Mouse (Mus musculus): ENCODE data around the gene Necab2.

Necab2 gene

DNA sequence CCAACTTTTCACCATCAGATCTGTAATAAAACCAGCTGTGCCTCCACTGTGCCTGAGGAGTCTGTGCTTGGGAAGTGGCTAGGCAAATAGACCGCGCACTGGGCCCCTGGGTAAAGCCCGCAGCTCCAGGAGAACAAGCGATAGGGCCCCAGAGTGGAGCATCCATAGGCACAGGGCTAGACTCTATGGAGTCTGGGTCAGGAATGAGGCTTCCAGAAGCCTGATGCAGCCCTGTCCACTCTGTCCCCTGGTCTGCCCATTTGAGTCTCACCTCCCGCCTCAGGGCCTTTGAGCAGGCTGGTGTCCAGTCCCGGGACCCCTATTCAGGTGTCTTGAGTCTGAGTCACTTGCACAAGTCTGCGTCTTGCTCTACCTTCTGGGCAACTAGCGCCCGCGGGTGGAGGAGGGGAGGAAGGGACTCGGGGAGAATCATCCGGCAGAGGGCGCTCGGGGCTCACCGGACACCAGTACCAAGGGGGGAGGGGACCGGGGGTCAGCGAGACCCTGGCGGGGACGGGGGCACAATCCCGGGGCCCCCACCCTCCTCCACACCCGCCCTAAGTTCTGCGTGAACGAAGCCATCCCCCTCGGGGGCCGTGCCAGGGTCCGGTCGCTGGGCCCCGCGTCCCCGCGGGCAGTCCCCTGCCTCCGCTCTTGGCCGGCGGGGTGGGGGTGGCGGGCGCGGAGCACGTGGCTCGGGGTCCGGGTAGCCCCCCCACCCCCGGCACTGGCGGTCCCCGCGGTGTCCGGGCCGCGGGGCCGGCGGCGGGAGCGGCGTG is at the start of gene Necab2:
Gene Necab2, plus strand, starts transcription at position 509 of the 779 bp plus-strand sequence.
- peak; percentile 70 for DNase-seq (ENCODE audit: low read depth)

DNA sequence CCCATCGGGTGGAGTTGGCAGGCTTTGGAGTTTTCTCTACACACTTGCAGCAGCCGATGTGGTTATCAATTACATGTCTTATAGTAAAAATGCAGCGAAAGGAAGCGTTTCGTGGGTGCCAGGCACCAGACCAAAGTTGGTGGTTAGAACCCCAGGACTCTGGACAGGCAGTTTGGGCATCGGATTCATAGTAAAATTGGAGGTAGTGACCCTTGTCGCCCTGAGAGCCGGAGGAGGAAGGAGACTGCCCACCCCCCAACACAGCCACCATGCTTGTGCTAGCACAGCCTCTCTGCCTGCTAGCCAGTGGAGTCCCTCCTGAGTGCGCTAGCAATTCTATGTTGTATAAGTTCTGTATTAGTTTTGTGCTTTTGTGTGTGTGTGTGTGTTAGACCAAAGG is 48.0 kb upstream of the Necab2 start:
- no peak for DNase-seq (ENCODE audit: low read depth)

DNA sequence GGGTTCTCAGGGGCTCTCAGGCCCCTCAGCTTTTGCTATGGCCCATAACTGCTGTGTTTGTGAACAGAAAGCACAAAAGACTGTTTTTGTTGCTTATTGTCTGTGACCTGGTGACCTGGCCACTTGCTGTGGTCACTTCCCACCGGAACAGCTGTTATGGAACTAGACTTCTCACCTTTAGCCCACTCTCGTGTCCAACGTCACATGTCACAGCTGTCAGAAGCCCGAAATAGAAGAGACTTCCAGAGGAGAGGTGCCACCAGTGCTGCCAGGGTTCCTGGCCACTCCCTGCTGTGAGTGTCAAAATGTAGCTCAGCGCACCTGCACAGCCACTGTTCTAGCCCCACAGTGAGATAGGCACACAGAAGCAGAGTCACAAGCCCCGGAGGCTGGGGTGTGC is 47.3 kb upstream of the Necab2 start:
- no peak for DNase-seq (ENCODE audit: low read depth)

DNA sequence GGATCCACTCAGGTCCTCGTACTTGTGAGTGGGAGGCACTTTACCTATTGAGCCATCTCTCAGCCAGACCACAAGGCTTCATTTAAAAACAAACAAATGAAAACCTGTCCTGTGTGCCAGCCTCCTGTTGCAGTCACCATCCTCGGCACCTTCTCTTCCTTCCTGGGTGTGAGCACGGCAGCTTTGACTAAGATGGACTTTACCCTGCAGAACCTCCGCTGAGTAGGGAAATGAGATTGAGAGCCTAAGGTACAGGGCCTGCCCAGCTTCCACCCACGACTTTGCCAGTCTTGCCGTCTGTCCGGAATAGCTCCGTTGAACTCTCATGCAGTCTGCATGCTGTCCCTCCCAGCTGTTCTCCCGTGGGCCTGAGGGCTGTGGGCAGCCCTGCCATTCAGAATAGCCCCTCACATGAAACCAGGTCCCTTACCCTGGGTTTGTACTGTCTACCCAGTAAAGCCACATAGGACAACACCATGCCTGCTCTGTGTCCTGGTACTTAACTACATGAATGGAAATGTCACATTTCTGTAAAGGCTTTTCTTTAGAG is 46.3 kb upstream of the Necab2 start:
- DNase-seq (ENCODE audit: low read depth) = no peak

DNA sequence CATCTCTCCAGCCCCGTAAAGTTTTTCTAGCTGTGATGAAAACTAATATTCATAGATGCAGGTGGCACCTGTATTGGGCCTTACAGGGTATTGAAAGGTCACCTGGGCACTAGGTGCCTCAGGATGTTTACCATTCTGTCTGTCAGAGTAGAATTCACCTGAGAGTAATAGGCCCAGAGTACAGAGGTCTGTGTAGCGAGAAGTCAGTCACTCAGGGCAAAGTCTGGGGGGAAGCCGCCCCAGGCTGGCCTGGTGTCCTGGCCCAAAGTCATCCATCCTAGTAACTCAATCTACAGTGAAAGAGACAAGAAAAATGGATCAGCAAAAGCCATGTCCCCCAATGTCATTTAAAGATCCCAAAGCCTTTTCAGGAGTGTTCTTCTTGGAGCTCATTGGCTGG is 45.6 kb upstream of the Necab2 start:
- no peak for DNase-seq (ENCODE audit: low read depth)

DNA sequence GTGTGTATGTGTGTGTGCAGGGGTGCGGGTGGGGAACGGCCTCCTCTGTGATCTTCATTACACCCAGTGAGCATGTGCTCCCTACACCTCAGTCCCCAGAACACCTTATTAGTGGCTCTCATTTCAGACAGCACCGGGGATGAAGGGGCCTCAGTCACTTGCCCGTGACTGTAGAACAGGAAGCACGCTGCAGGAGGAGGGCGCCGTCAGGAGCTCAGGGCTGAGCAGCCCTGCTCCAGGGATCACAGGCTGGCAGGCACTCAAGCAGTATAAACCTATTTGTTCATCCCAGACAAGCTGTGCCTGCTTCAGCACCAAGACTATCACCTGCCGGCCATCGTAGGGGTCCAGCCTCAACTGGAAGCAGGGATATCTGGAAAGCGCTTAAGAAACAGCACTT is 42.6 kb upstream of the Necab2 start:
- DNase-seq (ENCODE audit: low read depth) = no peak

DNA sequence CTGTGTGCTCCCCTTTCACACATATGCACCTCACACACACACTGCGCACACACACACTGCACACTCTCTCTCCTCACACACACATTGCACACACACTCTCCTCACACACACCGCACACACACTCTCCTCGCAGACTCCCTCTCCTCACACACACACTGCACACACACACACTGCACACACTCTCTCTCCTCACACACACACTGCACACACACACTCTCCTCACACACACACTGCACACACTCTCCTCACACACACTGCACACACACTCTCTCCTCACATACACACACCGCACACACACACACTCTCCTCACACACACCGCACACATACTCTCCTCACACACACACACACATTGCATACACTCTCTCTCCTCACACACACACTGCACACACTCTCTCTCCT is 41.9 kb upstream of the Necab2 start:
- no peak for DNase-seq (ENCODE audit: low read depth)

- no peak for DNase-seq (ENCODE audit: low read depth)
These were observed 38.2 kb upstream of the Necab2 start for GRCm38 (mm10) chr8:119408311-119408710.

- DNase-seq (ENCODE audit: low read depth) = peak; percentile 59
These were observed 34.3 kb upstream of the Necab2 start for GRCm38 (mm10) chr8:119412037-119412734.

GRCm38 (mm10) chr8:119412735-119413498 is 33.6 kb upstream of the Necab2 start:
- DNase-seq (ENCODE audit: low read depth) = peak; percentile 92

DNA sequence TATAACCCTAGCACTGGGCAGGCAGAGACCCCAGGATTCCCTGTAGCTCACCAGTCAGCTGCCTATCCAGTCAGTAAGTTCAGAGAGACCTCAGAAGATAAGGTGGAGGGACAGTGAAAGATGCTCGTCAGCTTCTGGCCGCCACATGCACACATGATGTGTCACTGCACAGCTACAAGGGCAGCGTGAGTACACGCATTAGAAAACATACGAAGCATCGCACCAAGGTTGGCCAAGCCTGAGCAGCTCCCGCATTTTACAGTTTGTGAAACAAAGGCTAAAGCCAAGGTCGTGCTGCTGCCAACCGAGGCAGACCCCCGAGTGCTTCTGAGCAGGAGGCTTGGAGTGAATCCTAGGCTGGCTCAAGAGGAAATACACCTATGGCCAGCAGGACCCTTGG is 32.9 kb upstream of the Necab2 start:
- no peak for DNase-seq (ENCODE audit: low read depth)

DNA sequence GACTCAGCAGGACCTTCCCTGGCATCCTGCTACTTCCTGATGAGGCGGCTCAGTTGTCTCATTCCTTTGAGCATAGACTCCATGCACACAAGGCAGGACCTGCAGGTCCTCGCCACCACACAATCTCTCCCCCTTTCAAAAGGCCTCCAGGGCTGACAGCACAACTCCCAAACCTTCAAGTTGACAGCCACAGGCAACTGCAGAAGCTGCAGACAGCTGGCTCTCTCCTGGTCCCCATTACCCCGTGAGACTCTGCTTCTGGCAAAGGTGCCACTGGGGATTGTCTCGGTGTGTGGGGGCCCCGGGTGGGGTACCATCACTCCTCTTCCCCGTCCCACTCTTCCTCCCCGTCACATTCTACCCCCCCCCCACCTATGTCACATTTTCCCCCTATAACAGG is 26.2 kb upstream of the Necab2 start:
- DNase-seq (ENCODE audit: low read depth) = no peak

DNA sequence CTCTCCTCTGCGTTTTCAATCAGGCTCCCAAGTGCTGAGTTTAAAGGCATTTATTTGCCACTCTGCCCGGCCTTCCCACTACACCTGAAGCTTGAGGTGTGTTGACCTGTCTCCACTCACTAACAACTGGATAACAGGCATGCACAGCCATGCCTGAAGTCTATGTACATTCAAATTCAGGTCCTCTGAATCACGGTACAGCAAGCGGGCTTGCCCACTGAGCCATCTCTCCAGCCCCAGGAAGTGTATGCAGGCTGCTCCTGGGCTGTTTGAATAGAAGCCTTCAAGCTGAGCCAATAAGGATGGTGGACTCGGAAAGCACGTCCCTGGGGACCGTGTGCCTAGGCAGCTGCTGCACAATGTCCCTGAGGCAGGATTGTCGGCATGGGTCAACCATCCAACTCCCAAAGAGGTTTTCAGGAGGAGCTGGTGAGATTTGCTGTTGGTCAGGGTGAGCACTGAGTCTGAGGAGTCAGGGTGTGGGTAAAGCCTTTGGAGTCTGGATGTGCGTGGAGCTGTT is 24.9 kb upstream of the Necab2 start:
- no peak for DNase-seq (ENCODE audit: low read depth)

DNA sequence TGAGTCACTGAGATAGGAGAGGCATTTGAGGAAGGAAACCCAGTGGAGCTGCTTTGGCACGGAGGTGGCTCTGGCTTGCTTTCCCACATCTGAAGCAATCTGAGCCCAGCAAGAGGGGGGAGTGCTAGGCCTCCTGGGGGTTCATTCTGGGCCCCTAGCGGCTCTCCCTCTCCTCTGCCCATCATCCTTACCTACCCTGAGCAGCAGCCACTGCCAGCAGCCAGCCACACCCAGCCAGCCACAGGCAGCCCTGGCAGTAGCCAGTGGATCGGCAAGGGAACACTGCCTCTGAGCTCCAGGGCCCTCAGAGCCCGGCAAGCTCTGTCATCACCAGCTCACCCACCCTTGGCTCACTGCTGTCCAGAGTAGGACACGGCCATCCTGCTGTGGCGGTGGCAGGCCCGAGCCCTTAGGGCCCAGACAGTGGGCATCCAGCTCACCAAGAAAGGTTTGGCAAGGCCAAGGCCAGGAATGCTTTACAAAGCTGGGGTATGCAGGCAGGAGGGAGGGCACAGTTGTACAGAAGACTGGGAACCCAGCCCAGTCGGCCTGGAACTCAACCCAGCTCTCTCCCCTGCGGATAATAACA is 24.3 kb upstream of the Necab2 start:
- peak; percentile 84 for DNase-seq (ENCODE audit: low read depth)

DNA sequence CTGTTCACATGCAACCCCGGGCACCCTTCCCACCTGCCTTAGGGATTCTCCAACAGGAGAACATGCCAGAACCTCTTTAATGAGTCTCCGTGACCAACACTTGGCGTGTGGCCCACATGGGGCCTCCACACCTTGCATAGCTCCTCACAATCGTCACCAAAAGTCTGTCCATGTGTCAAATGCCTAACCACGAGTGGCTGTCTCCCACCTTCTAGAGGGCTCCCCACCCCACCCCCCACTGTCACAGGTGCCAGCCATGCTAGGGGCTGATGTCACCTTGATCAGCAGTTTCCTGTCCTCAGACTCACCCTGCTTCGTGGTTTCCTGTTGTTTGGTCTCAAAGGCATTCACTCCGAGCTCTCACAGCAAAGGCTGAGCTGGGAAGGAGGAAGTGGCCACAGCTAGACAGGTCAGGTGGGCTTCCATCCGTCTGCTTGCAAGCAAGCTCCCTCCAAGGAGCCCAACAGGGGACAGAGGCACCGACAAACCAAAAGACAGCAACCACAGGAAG is 22.8 kb upstream of the Necab2 start:
- peak; percentile 27 for DNase-seq (ENCODE audit: low read depth)

DNA sequence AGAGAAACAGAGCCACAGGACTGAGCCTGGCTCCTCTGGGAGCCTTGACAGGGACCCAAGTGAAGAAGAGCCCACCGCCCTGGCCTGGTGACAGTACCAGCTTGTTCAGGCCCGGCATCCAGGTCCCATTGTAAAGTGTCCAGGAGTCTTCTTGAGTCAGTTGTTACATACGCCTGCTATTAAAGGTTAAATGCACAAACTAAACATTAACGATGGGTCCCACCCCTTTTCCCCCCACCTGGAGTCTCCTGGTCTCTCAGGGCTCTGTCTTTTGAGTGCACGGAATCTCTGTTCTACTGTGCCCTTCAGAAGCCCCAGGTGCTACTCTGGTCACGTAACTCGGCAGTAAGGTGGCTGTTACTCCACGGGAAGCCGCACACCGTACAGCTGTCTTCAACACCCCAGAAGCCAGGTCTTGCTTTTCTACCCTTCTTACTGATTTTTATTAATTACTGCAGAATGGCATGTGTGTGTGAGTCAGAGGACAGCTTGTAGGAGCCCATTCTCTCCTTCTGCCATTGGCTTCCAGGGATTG is 22.3 kb upstream of the Necab2 start:
- DNase-seq (ENCODE audit: low read depth) = no peak

- DNase-seq (ENCODE audit: low read depth) = no peak
These were observed 21.8 kb upstream of the Necab2 start for GRCm38 (mm10) chr8:119424740-119425139.

- no peak for DNase-seq (ENCODE audit: low read depth)
These were observed 21.0 kb upstream of the Necab2 start for GRCm38 (mm10) chr8:119425533-119425932.

GRCm38 (mm10) chr8:119426069-119426735 is 20.3 kb upstream of the Necab2 start:
- DNase-seq (ENCODE audit: low read depth) = no peak

GRCm38 (mm10) chr8:119427634-119428349 is 18.7 kb upstream of the Necab2 start:
- DNase-seq (ENCODE audit: low read depth) = peak; percentile 49
